Mouse (Mus musculus) MEL (cell line): ENCODE measurements around the gene C1ra.

Experiments
- CTCF ChIP-seq, 3 experiments: IDR thresholded peaks in 2 of 3; conservative IDR thresholded peaks in 1 of 3; 2 replicates each; pipeline ENCODE4 v1.5.1; 2011 to 2012; ENCODE audit warnings: low read length in 3 of 3, low read depth in 2 of 3, mild to moderate bottlenecking in 2 of 3, improper control_type of control experiment in 1 of 3, inconsistent platforms in 1 of 3, mixed read lengths in 1 of 3, moderate library complexity in 1 of 3; ENCODE audit not compliant: control insufficient read depth in 1 of 3, insufficient read depth in 1 of 3, poor library complexity in 1 of 3, severe bottlenecking in 1 of 3
- EP300 ChIP-seq, 2 experiments: IDR thresholded peaks; 2 replicates each; pipeline ENCODE4 v1.6.1; 2011; ENCODE audit warnings: improper control_type of control experiment in 2 of 2, low read length in 2 of 2, low read depth in 1 of 2, mild to moderate bottlenecking in 1 of 2
- KAT2A ChIP-seq: conservative IDR thresholded peaks from 2 replicates; pipeline ENCODE4 v1.6.1; 2012; ENCODE audit warnings: low read depth, low read length, improper control_type of control experiment, inconsistent platforms
- MAX ChIP-seq: IDR thresholded peaks from 2 replicates; pipeline ENCODE4 v1.6.1; 2011; ENCODE audit warnings: low read length, improper control_type of control experiment
- NELFE ChIP-seq: IDR thresholded peaks from 2 replicates; pipeline ENCODE4 v1.6.1; 2011; ENCODE audit warnings: low read depth, low read length, improper control_type of control experiment
- POLR2A ChIP-seq, 2 experiments: IDR thresholded peaks; 2 replicates each; pipeline ENCODE4 v1.6.1; 2011 to 2012; ENCODE audit warnings: low read length in 2 of 2, mild to moderate bottlenecking in 2 of 2, control low read depth in 1 of 2, improper control_type of control experiment in 1 of 2, low read depth in 1 of 2, moderate library complexity in 1 of 2; ENCODE audit not compliant: control insufficient read depth in 1 of 2, insufficient read depth in 1 of 2, poor library complexity in 1 of 2
- RAD21 ChIP-seq: IDR thresholded peaks from 2 replicates; pipeline ENCODE4 v1.6.1; 2011; ENCODE audit warnings: mild to moderate bottlenecking, low read depth, low read length, improper control_type of control experiment
- TBP ChIP-seq: IDR thresholded peaks from 2 replicates; pipeline ENCODE4 v1.8.0; 2011; ENCODE audit warnings: low read depth, low read length, improper control_type of control experiment
- USF2 ChIP-seq, 2 experiments: IDR thresholded peaks; 2 replicates each; pipeline ENCODE4 v1.6.1; 2011 to 2012; ENCODE audit warnings: improper control_type of control experiment in 2 of 2, low read length in 2 of 2, borderline replicate concordance in 1 of 2, inconsistent platforms in 1 of 2, low read depth in 1 of 2, mild to moderate bottlenecking in 1 of 2; ENCODE audit not compliant: insufficient read depth in 1 of 2

GRCm38 (mm10) chr6:124465299-124465698, 46.9 kb upstream of the C1ra start:
- TF ChIP-seq POLR2A (IDR thresholded peaks at IDR 0.05; ENCODE audit: control insufficient read depth in 1 of 2, insufficient read depth in 1 of 2, low read depth in 1 of 2, low read length in 2 of 2, poor library complexity in 1 of 2) (no peak), TBP (no peak), CTCF (IDR thresholded peaks at IDR 0.05 in 2 of 3, conservative IDR thresholded peaks at IDR 0.05 in 1 of 3; ENCODE audit: control insufficient read depth in 1 of 3, insufficient read depth in 1 of 3, low read depth in 2 of 3, low read length in 3 of 3, poor library complexity in 1 of 3, severe bottlenecking in 1 of 3) (no peak), NELFE (no peak), USF2 (IDR thresholded peaks at IDR 0.05; ENCODE audit: borderline replicate concordance in 1 of 2, insufficient read depth in 1 of 2, low read depth in 1 of 2, low read length in 2 of 2) (no peak), RAD21 (no peak), MAX (no peak), KAT2A (no peak), EP300 (IDR thresholded peaks at IDR 0.05; ENCODE audit: low read depth in 1 of 2, low read length in 2 of 2) (no peak)
